Mouse (Mus musculus): ENCODE measurements around the gene Cdk6.
"Not testable (repeated sequence)": the region's sequence is repeated elsewhere in the genome, so short reads cannot be mapped to it uniquely, and the experiment has no call there.

The Cdk6 gene

DNA sequence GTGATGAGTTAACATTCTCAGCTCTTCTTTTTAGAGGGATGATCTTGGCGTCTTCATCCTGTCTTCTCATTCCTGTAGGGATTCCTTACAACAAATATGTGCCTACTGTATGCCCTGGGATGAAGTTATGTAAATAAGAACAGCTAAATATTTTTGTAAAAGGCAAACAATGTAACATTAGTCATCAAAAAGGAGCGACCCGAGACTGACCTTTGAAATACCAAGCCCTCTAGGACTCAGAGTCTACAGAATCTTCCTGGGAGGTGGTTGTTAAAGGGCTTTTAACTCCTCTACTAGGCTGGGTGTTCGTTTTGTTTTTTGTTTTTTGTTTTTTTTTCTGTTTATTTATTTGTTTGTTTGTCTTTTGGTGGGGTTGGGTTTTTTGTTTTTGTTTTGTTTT is 4.3 kb downstream of the Cdk6 start:
- DNase-seq, result not testable (repeated sequence)

DNA sequence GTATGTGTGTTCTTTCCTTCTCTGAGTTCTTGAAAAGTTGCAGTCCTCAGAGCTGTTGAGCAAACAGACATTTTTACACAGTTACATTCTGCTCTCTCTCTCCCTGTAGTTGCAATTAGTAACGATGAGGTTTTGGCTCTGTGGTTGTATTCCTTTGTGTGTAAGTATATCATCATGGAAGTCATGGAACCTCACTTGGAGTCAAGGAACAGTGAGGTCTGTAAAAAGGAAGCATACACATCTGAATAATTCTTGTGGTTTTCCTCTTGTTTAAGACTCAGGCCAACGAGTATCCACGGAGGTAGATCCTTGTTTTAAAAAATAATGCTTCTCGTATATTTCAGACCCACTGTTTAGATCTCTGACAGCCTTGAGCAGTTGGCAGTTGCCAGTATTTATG is 8.1 kb downstream of the Cdk6 start:
- not testable (repeated sequence) for DNase-seq

DNA sequence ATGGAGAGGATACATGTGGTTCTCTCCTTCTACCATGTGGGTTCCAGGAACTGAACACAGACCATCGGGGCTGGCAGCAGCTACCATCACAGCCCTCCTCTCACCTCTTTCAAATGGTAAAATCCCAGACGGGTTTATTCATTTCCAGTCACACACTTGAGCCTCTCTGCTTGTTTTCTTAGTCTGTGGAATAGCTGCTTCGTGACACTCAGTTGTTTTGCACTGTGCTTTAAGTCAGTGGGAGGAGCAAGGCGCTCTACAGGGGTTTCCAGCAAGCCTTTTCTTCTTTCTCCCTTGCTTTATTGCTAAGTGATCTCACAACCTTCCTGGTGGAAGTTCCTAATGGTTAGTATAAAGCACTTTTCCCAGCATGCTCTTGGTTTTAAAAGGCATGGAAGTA is 10.6 kb downstream of the Cdk6 start:
- DNase-seq, result not testable (repeated sequence)

DNA sequence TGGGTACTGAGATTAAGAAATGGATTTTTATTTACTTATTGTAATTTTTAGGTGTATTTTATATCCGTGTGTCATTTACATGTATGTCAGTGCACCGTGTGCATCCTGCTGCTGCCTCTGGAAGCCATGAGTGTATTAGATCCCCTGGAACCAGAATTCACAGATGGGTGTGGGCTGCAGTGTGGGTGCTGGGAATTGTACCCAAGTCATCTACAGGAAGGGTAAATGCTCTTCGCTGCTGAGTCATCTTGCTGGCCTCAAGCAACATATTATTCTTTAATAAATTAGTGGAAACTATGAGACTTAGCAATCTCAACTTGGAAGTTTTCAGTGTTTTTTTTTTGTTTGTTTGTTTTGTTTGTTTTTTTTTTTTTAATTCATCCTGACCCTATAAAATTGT is 11.0 kb downstream of the Cdk6 start:
- DNase-seq, result no peak

DNA sequence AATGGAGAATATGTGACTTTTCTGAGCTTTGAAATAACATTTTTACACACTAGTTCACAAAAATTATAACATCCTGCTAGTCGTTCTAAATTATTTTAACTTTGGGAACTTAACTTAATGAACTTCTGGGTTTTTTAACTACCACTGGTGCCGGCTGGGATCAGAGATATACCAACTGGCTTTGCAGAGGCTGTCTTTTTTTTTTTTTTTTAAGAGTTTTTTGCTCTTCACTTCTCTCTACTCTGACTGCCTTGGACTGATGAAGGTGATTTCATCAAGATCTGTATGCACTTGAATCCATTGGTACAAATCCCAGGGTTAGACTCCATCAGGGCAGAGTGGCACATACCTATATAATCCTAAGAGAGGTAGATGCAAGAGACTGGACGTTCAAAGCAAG is 11.5 kb downstream of the Cdk6 start:
- DNase-seq, result no peak

DNA sequence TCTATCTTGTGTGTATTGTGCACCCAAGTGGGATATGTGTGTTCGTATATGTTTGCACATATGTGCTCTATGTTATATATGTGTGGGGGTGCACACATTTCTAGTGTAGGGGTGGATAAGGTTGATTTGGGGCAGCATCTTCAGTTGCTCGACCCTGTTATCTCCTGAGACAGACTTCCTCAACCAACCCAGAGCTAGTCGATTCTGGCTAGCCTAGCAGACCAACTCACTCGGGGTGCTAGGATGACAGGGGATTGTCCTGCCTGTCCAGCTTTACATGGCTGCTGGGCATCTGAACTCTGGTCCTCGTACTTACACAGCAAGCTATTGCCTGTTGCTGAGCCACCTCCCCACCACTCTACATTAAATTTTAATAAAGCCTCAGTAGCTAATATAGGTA is 13.0 kb downstream of the Cdk6 start:
- DNase-seq, result no peak

DNA sequence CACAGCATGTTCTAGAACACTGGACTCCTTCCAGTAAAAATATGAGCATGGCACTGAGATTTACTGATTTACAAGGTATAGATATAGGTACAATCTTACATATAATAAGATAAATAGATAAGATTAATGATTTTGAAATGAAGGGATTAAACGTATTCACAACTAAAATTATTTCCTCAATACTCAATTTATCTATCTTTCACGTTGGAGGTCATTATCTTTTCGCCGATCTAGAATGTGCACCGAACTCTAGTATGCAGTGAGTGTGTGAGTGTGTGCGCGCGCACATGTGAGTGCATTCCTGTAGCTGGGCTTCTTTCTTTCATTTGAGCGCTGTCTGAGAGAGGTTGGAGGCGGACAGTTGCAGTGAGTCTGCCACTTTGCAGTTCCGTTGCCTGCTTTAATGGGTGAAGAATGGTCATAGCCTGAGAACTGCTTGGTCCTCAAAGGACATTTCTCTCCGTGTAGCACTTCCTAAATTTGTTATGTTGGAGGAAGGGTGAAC is 13.8 kb downstream of the Cdk6 start:
- no peak for DNase-seq

DNA sequence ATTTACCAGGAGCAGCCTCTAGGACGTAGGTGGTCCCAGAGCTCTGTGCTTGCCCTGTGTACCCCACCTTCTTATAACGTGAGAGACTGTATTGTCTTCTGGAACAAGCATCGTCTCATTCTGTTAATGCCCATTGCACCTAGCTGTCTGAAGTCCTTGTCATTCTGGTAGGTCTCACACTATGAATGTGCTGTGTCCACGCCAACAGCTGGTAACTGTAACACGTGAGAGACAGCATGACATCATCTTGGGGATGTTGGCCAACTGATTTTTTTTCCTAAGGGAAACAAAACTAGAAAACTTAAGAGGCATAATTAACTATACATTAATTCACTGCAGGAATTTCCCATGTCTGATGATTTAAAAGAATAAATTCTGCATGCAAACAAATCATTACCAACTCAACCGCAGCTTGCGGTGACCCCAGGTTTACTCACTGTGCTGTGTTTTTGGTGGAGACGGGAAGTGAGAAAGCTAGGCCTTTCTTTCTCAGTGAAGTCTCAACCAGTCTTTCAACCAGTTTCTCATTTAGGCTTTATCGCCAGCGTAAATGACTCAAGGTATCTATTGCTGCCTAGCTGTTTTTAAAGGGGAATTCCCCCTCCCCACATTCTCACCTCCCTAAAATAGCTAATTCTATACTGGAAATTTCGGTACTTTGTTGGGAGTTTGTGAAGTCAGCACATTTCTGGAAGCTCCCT is 14.4 kb downstream of the Cdk6 start:
- DNase-seq, result no peak

DNA sequence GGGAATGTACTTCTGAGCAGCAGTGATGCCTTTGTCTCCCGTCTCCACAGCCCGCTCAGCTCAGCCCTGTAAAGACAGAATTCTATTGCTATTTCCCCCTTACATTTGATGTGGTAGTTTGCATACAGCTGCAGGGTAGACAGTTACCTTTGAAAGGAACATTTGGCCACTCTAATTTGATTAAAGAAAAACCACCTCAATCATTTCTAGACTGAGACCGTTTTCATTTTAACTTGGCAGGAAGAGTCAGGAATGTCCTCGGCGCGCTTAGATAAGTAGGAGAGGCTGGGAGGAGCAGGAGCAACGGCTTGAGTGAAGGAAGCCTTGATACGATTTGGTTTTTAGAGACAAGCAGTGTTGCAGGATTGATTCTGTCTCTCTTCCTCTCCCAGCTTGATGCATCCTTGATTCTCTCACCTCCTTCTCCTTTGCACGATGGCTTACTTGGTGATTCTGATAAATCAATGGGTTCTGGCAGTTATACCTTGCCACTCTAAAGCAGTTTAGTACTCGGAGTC is 15.0 kb downstream of the Cdk6 start:
- no peak for DNase-seq

DNA sequence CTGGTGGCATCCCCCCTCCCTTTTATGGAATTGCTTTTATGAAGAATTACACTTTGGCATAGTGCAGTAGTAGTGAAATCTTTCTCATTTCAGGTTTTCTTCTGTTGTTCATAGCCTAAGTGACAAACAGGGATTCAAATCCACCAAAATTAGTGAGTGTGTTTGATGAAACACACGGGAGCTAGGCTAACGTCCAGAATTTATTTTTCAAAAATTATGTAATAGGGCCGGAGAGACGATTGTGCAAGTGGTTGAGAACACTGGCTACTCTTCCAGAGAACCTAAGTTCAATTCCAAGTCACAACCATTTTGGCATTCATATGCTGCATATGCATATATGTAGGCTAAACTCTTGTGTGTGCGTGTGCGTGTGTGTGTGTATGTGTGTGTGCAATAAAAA is 16.2 kb downstream of the Cdk6 start:
- DNase-seq, result no peak

DNA sequence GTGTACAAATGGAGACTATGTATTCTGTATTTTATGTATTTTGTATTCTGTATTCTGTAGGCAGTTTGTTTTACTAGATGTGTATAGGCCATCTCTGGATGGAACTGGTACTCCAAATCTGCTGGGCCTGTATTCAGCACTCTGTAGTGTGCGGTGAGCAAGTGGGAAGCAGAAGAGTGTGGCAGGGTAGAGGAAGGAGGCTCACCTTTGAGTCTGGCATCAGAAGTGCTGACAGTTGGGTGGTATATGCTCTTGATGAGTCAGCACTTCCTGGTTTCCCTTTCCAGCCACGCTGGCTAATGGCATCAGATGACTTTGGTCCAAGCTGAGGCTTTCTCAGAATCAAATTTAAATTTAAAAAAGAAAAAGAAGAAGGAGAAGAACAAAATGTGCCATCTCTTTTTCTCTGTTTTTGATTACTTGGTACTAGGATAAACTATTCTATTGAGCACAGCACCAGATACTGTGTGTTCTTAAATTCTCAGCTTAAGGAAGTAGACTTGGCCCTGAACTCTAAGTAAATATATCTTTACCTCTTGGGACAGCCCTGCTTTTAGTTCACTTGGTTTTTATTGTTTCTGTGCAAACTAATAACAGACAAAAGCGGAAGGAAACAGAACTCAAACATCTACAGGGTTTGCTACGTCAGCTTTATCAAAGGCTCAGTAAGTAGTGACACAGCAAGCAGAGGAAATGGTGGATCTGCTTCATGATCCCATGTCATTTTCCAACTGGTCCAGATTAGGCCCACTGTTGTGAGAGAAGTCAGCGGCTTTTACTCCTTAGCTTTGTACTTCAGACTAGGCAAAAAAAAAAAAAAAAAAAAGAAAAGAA is 17.6 kb downstream of the Cdk6 start:
- DNase-seq, result no peak

DNA sequence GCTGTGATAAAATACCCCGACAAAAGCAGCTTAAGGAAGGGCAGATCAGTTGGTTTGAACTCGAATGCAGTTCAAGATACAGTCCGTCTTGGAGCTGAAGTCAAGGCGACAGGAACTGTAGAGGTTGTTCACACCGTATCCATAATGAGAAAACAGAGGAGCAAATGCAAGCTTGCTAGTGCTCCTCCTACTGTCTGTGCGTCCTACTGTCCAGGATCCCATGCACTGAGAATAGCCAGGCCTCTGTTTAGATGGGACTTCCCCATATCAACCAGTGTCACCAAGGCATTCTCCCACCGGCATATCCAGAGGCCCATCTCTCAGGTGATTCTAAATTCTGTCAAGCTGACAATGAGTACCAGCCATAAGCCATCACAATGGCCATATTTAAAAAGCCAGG is 18.6 kb downstream of the Cdk6 start:
- no peak for DNase-seq

DNA sequence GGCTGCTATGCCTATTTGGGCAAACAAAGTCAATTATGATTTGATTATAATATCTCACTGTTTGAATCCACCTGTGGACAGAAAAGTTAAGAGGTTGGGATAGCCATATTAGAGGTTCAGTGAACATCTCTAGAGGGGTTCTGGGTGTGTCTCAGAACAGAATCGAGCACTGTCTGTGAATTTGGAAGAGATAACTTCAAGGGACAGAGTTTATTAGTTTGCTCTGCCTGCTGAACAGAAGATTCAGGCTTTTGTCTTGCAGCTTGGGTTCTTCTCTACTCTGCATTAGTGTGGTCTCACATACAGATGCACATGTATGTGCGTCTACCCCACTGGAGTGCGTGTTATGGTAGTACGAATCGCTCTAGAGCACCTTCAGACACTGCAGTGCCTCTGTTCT is 20.0 kb downstream of the Cdk6 start:
- no peak for DNase-seq

DNA sequence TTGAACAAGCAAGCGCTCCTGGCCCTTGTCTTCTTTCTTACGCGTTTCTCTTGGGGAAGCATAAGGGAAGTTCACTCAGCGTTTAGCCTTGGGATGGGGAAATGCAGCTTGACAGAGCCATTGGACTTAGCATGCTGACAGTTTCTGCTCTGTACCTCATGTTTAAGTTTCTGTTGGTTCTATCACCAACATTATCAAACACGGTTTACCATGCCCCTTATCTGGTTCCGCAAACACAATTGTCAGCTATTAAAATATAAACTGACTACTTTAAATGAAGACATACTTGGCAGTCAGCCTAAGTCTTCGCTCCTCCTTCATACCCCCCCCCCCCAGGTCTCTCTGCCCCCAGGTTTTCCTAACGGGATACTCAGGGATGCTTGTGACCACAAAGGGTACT is 20.8 kb downstream of the Cdk6 start:
- DNase-seq, result no peak

DNA sequence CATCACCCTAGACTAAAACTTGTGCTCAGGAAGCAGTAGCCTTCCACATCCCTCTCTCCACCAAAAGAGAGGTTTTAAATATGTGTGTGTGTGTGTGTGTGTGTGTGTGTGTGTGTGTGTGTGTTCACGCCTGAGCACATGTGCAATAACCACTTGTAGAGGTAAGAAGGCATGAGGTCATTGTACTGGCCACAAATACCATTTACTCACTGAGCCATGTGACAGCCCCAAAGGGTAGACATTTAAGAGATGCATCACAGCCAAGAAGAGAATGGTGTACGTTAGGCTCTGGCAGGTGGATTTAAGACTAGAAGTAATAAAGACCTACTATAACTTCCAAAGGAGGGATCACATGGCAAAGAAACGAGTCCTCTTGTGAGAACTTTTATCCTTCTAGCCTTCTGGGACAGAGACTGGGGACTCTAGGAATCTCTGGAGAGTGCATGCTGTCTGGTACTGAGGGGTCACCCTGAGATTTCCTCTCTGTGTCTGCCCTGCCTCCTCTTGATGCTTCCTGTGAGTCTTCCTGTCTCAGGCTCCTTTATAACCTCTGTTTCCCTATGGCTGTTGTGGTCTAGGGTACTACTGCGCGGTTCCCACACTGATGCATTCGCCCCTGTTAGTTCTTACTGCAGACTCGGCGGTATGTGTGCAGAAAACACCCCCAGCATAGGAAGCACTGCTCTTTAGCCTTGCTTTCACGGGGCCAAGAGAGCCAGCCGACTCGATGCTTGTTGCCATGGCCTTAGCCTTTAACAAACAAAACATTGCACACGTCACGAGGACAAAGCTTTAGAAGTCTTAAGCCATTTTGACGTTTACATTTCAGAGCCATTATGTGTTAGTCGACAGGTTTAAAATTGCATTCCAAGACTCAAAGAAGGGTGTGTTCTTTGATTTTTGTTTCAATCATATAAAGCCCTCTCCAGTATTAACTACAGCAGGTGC is 22.0 kb downstream of the Cdk6 start:
- no peak for DNase-seq

DNA sequence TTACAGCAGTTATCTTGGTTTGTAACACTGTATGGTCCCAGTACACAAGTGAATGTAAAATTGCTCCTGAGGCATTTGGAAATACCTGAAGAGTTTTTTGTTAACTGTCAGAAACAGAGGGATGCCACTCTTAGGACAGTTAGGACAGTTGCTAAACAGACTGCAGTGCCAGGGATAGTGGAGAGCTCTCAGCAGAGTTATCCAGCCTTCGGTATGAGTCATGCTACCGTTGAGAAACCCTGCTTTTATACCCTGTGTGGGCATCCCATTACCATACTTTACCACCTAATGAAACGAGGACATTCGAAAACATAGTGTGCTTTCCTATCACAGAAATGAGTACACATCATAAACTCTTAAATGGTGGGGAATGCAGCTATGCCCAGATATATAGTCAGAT is 25.8 kb downstream of the Cdk6 start:
- DNase-seq, result no peak

DNA sequence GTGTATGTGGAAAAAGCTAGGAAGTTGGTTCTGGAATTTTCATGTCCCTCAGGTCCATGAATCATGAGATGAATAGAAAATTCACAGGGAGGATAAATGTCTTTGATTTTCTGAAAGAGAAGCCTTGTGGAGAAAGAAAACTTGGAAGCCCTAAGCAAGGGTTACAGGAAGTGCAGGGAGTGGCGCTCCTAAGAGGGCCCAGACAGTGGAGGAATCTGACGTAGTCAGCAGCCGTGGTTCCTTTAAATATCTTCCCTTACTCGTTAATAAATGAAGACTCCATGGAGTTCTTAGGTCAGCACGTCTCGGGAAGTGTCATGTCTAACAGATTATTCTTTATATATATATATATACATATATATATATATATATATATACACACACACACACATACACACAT is 28.0 kb downstream of the Cdk6 start:
- DNase-seq, result no peak

DNA sequence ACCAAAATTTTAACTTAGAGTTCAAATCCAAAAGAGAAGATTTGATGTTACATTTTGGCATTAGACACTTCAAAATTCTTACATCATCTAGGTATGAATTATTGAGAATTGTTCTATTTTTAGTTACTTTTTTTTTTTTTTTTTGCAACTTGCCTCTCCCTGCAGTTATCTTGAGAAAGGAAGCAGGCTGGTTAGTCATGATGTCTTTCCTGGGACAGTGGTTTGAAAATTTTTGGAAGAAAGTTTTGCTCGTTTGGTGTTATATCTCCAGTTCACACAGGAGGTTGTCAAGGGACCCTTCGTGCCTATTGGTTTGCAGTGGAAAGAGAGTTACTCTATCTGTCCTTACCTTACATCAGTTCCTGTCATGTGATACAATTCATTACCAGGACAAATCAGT is 29.9 kb downstream of the Cdk6 start:
- DNase-seq, result no peak

DNA sequence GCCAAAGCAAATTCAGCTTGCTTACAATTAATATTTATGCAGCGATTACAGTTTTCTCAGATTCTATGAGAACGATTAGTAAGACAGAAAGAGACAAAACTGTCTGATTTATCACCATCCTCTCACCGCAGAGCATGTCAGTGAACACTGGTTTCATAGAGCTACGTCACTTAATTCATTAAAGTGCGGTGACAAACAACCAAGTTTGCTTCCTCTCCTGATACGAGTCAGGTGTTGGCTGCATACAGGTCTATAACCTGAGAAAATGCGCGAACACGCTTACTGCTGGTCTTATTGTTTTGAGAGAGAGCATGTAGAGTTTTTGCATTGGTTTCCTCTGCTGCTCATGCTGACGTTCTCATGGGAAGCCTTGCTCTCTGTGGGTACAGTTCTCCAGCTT is 31.9 kb downstream of the Cdk6 start:
- DNase-seq, result no peak

DNA sequence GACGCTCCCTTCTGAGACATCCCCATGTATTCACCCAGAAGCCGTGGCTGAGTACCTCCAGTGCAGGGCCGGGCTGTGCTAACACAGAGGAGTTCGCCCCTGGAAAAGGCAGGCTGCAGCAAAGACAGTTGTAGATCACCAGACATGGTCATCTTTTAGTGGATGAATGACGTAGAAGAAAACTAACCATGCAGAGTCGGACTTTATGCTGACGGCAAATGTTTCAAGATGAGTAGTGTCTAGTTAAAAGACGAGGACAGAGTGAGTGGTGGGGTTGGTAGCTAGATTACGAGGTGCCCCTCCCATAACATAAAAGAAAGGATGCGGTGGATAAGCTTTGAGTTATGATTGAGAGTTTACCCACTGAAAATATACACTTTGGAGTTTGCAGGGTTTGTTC is 33.5 kb downstream of the Cdk6 start:
- no peak for DNase-seq

DNA sequence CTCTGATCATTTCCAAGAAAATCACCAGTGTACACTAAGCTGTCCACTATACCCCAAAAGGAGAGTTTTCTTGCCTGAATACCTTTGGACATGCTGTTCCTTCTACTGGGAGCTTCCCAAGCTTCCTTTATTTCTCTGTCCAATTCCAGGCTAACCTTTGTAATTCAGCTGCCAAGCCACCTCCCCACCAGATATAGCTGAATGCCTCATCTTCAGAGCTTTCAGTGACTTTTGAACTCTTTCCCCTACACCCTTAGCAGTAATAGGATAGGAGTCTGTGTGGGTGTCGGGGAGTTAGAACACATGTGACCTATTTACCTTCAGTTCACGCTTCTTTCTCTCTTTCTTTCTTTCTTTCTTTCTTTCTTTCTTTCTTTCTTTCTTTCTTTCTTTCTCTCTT is 34.9 kb downstream of the Cdk6 start:
- DNase-seq, result no peak

DNA sequence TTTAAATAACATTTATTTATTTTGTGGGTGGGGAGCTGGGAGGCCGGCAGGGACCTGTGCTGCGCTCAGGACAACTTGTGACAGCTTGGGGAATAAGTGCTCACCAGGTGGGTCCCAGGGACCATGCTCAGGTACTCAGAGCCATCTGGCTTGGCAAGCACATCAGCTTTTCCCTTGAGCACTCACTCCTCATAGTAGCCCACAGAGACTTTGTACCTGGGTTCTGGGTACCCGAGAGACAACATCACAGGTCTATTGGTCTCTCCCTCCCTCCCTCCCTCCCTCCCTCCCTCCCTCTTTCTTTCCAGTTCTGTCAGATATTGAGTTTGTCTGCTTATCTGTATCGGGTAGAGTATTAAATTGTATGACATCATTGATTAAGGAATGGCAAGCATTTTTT is 38.0 kb downstream of the Cdk6 start:
- DNase-seq, result no peak

DNA sequence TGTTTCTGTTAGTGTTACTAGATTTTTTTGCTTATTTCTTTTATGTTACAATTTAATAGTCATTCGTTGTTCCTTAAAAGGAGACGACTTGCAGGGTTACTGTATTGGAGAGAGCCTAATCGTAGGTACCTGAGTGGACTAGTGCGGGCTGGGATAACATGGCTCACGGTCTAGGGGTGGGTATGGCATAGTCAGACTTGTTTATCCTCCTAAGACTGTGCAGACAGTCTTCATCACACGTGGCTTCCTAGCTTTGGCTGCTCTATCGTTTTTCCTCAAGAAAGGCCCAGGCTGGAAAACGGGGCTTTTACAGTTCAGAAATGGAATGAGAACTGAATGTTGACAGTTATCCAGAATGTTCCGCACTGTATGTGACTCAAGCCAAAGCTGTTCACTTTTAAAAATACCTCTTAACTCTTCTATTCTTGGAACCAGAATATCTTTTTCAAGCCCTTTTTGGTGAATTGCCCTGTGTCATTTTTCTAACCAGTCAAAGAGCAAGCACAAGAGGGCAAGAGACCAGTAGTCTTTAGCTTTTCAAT is 39.5 kb downstream of the Cdk6 start:
- no peak for DNase-seq

All from right cerebral cortex, postnatal 14 days (tissue).